In the genomic region with DNA sequence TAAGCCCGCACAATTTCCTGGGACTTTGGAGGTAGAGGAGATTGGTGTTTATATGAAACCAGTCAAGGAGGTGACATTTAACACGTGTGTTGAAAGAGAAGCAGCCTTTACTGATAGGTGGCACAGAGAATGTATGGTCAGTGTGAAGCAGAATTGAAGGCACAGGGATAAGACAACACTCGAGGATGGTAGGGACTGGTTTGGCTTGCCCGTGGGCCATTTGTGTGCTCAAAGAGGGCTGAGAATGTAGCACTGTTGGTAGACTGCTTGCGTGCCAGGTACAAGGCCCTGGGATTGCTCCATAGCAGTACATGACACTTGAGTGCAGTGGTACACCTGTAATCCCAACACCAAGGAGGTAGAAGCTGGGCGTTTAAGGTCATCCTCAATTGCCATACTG, we compare ENCODE assay signal across 46 mouse cellular contexts. TPM values are rescaled to one million over a fixed set of nuclear protein-coding genes. Genes with fewer than 3 reads are reported as not detected.
"Had no signal": no experiment of that assay in that cellular context is flagged by ENCODE, and none has a peak within 500 bp of the region (broad histone marks: within the 10 kb centered on the region; RNA-seq: fewer than 3 reads in every experiment).

No protein-coding gene starts in this region.

- H3K36me3 ChIP-seq: intestine, embryonic 15.5 days had no signal

- H3K27me3 ChIP-seq: heart, embryonic 12.5 days; heart, embryonic 13.5 days; heart, embryonic 15.5 days; hindbrain, embryonic 12.5 days; hindbrain, embryonic 13.5 days; hindbrain, embryonic 15.5 days; intestine, embryonic 15.5 days; kidney, embryonic 15.5 days had no signal

- H3K27ac ChIP-seq: heart, embryonic 10.5 days; heart, embryonic 13.5 days; heart, embryonic 15.5 days; hindbrain, embryonic 10.5 days; hindbrain, embryonic 12.5 days; hindbrain, embryonic 13.5 days; hindbrain, embryonic 14.5 days; hindbrain, embryonic 15.5 days; hindbrain, postnatal 0 days; intestine, embryonic 15.5 days; kidney, embryonic 15.5 days; kidney, postnatal 0 days; layer of hippocampus, adult 2 months had no signal

- H3K4me3 ChIP-seq: heart, embryonic 10.5 days; heart, embryonic 12.5 days; heart, embryonic 13.5 days; heart, embryonic 15.5 days; hindbrain, embryonic 10.5 days; hindbrain, embryonic 12.5 days; hindbrain, embryonic 13.5 days; hindbrain, embryonic 15.5 days; intestine, embryonic 15.5 days; kidney, embryonic 15.5 days; layer of hippocampus, adult 2 months had no signal

- H3K4me2 ChIP-seq: heart, embryonic 11.5 days; heart, embryonic 12.5 days; heart, embryonic 13.5 days; heart, embryonic 15.5 days; hindbrain, embryonic 12.5 days; hindbrain, embryonic 13.5 days; hindbrain, embryonic 14.5 days; hindbrain, embryonic 15.5 days; intestine, embryonic 15.5 days; kidney, embryonic 15.5 days had no signal

- H3K9ac ChIP-seq: heart, embryonic 12.5 days; heart, embryonic 13.5 days; heart, embryonic 15.5 days; hindbrain, embryonic 12.5 days; hindbrain, embryonic 13.5 days; hindbrain, embryonic 14.5 days; hindbrain, embryonic 15.5 days; intestine, embryonic 15.5 days; kidney, embryonic 15.5 days had no signal

- H3K4me1 ChIP-seq: heart, embryonic 12.5 days; intestine, embryonic 15.5 days had no signal

- H3K9me3 ChIP-seq: heart, embryonic 10.5 days; heart, embryonic 12.5 days; heart, embryonic 13.5 days; heart, embryonic 15.5 days; hindbrain, embryonic 10.5 days; hindbrain, embryonic 12.5 days; hindbrain, embryonic 13.5 days; hindbrain, embryonic 15.5 days; intestine, embryonic 15.5 days; kidney, embryonic 15.5 days had no signal

- ATAC-seq: hindbrain, embryonic 16.5 days; hindbrain, postnatal 0 days; inflammation-experienced regulatory T-cells, adult 6 months; intestine, embryonic 15.5 days; intestine, postnatal 0 days had no signal

- DNase-seq: heart, postnatal 10 days; heart, postnatal 36 days; heart, postnatal 4 days; kidney, adult 11 months; kidney, adult 18-20 months; kidney, adult 2 months; kidney, adult 8-10 months; kidney, adult 9 months; kidney, postnatal 10 days; kidney, postnatal 14 days; kidney, postnatal 25 days; kidney, postnatal 36 days; kidney, postnatal 4 days; layer of hippocampus, adult 9-11 months; layer of hippocampus, postnatal 36 days had no signal

RNA-seq across cellular contexts. Expression of a gene that starts 16.5 kb away (rescaled TPM):
- total RNA-seq: heart, adult 8-10 months; heart, postnatal 10 days; heart, postnatal 25 days; heart, postnatal 36 days; heart, postnatal 4 days; hematopoietic stem cell, adult 5-6 weeks; layer of hippocampus, postnatal 36 days; left cerebral cortex, adult 18-20 months had no signal
- polyA plus RNA-seq: heart, embryonic 10.5 days; heart, embryonic 11.5 days; heart, embryonic 12.5 days; heart, embryonic 13.5 days; heart, embryonic 14.5 days; heart, postnatal 0 days; inflammation-experienced regulatory T-cells, adult 6 months; intestine, embryonic 14.5 days; intestine, embryonic 15.5 days; intestine, postnatal 0 days; kidney, adult 2 months; kidney, embryonic 14.5 days; kidney, embryonic 15.5 days; kidney, embryonic 16.5 days; kidney, postnatal 0 days; large intestine, adult 2 months had no signal

RNA-seq across cellular contexts. Expression of a gene that starts 35.2 kb away (rescaled TPM):
- polyA plus RNA-seq: inflammation-experienced regulatory T-cells, adult 6 months had no signal

RNA-seq across cellular contexts. Expression of a gene that starts 46.8 kb away (rescaled TPM):
- total RNA-seq: heart, adult 8-10 months; heart, postnatal 10 days; heart, postnatal 36 days; heart, postnatal 4 days; layer of hippocampus, adult 18-20 months; layer of hippocampus, adult 2 months; layer of hippocampus, adult 8-10 months; layer of hippocampus, postnatal 25 days; layer of hippocampus, postnatal 36 days; left cerebral cortex, adult 18-20 months had no signal
- polyA plus RNA-seq: heart, embryonic 10.5 days; heart, embryonic 11.5 days; kidney, embryonic 14.5 days had no signal
